11 mouse cellular contexts compared by ENCODE assay signal in the genomic region with DNA sequence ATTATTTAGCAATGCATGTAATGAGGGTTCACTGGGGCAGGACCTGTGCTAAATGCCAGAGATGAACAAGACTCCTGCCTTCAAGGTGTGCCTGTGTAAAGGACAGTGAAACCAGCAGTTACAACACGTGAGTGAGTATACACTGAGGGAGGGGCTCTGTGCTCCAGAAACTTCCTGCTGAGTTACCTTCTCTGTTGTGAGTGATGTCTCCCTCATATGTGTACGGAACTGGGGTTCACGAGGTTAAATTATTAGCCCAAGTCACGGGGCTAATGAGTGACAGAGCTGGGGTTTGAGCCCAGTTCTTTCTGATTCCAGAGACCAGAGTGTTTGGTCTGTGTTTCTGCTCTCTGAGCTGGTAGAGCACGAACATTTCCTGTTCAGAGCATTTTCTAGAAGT.
DNase-seq lines count a peak whose midpoint lies in the region; ATAC-seq and TF ChIP-seq lines count a peak whose summit lies in the region.
"Had no signal": no experiment of that assay in that cellular context is flagged by ENCODE, and none has a peak within 500 bp of the region (broad histone marks: within the 10 kb centered on the region; RNA-seq: fewer than 3 reads in every experiment).

No protein-coding gene starts in this region.

- no peak for ATAC-seq in heart, embryonic 16.5 days (replicated peaks; ENCODE audit: extremely low read depth, insufficient read depth, low FRiP score)
- no peak for ATAC-seq in kidney, embryonic 15.5 days (replicated peaks; ENCODE audit: low FRiP score)

- no peak overlapping the region for H3K9ac ChIP-seq in heart, embryonic 16.5 days (ENCODE audit: low read length)
- H3K9ac ChIP-seq in CH12.LX (ENCODE audit: insufficient read depth, low read depth) = no peak overlapping the region
- H3K9ac ChIP-seq in kidney, embryonic 15.5 days = no peak overlapping the region
- H3K9ac ChIP-seq: embryonic facial prominence, embryonic 13.5 days; neural tube, embryonic 13.5 days had no signal

- dilution Hi-C loops in CH12.LX (cut with MboI; ENCODE audit: extremely low pct_ligation_motif_present, extremely low pct_unique_long_range_greater_than_20kb, low sequenced_read_pairs) = no loop called here

- peak overlapping the region; percentile 39 for H3K4me2 ChIP-seq in heart, embryonic 16.5 days (ENCODE audit: low read depth, low read length)
- 0 out of 2 replicates have a peak overlapping the region, but pooled peaks have one; percentile 90 for H3K4me2 ChIP-seq in CH12.LX (ENCODE audit: insufficient read depth, low read depth, poor library complexity, severe bottlenecking)
- no peak overlapping the region for H3K4me2 ChIP-seq in kidney, embryonic 15.5 days
- H3K4me2 ChIP-seq: embryonic facial prominence, embryonic 13.5 days; neural tube, embryonic 13.5 days had no signal

- intact Hi-C loops in heart, postnatal 25 days (cut with DNase I) = no loop called here

- no peak for TF ChIP-seq POLR2A in CH12.LX (IDR thresholded peaks at IDR 0.05; ENCODE audit: low read depth, low read length)
- no peak for TF ChIP-seq POLR2A in small intestine, adult 2 months (IDR thresholded peaks at IDR 0.05; ENCODE audit: low read depth, low read length)

- H3K27me3 ChIP-seq in heart, embryonic 16.5 days (ENCODE audit: control insufficient read depth, insufficient read depth, low read length) = no peaks in the 10 kb centered on the region
- H3K27me3 ChIP-seq in CH12.LX (replicated peaks) = no peaks in the 10 kb centered on the region
- H3K27me3 ChIP-seq in kidney, embryonic 15.5 days = no peaks in the 10 kb centered on the region
- no peaks in the 10 kb centered on the region for H3K27me3 ChIP-seq in small intestine, adult 2 months (ENCODE audit: control insufficient read depth, insufficient read depth, low read length)
- H3K27me3 ChIP-seq: embryonic facial prominence, embryonic 13.5 days; neural tube, embryonic 13.5 days had no signal

- H3K4me1 ChIP-seq in heart, embryonic 16.5 days (ENCODE audit: control insufficient read depth, insufficient read depth, low read length) = peaks cover 23% of the 10 kb centered on the region
- peaks cover 11 to 55% of the 10 kb centered on the region in 2 experiments for H3K4me1 ChIP-seq in CH12.LX (ENCODE audit: control insufficient read depth in 1 of 2, insufficient read depth in 2 of 2)
- peaks cover 14% of the 10 kb centered on the region for H3K4me1 ChIP-seq in kidney, embryonic 15.5 days
- H3K4me1 ChIP-seq in small intestine, adult 2 months (ENCODE audit: control insufficient read depth, insufficient read depth, insufficient read length, low read length) = peaks cover 32% of the 10 kb centered on the region; the same call in 1 of the 2 replicates

- no peaks in the 10 kb centered on the region for H3K36me3 ChIP-seq in heart, embryonic 16.5 days (ENCODE audit: control insufficient read depth, insufficient read depth)
- H3K36me3 ChIP-seq in CH12.LX (replicated peaks in 1 of 2; ENCODE audit: control insufficient read depth in 1 of 2, insufficient read depth in 1 of 2, low read length in 1 of 2) = peaks cover 8 to 50% of the 10 kb centered on the region in 2 experiments
- no peaks in the 10 kb centered on the region for H3K36me3 ChIP-seq in kidney, embryonic 15.5 days
- H3K36me3 ChIP-seq in small intestine, adult 2 months (ENCODE audit: control insufficient read depth, insufficient read depth, low read length) = no peaks in the 10 kb centered on the region
- H3K36me3 ChIP-seq: embryonic facial prominence, embryonic 13.5 days; neural tube, embryonic 13.5 days had no signal

- 70% methylated on average over 5 of the region's 5 CpGs for WGBS in heart, embryonic 16.5 days
- 53% methylated on average over 5 of the region's 5 CpGs for WGBS in kidney, embryonic 15.5 days
- WGBS in small intestine, adult 2 months = 17% methylated on average over 5 of the region's 5 CpGs

- peak overlapping the region; percentile 10; the same call in 1 of the 2 replicates for H3K27ac ChIP-seq in heart, embryonic 16.5 days (ENCODE audit: low read length)
- H3K27ac ChIP-seq in CH12.LX (ENCODE audit: insufficient read depth, low read depth) = no peak overlapping the region
- 0 out of 2 replicates have a peak overlapping the region, but pooled peaks have one; percentile 33 for H3K27ac ChIP-seq in kidney, embryonic 15.5 days
- H3K27ac ChIP-seq in small intestine, adult 2 months (ENCODE audit: insufficient read depth, low read depth, low read length) = peak overlapping the region; percentile 66
- H3K27ac ChIP-seq: embryonic facial prominence, embryonic 13.5 days; neural tube, embryonic 13.5 days had no signal

- no peak for TF ChIP-seq EP300 in CH12.LX (IDR thresholded peaks at IDR 0.05; ENCODE audit: low read length)

- in situ Hi-C loops in CH12.LX (cut with MboI; ENCODE audit: low pct_ligation_motif_present, low pct_unique_long_range_greater_than_20kb, low sequenced_read_pairs) = no loop called here

- no peaks in the 10 kb centered on the region for H3K79me2 ChIP-seq in CH12.LX (replicated peaks; ENCODE audit: control insufficient read depth, extremely low read depth, insufficient read depth, poor library complexity, severe bottlenecking)

- H3K9me3 ChIP-seq in heart, embryonic 16.5 days (replicated peaks; ENCODE audit: control insufficient read depth, low read length) = no peaks in the 10 kb centered on the region
- H3K9me3 ChIP-seq in CH12.LX (replicated peaks; ENCODE audit: low read length) = no peaks in the 10 kb centered on the region
- H3K9me3 ChIP-seq in kidney, embryonic 15.5 days (replicated peaks) = no peaks in the 10 kb centered on the region
- H3K9me3 ChIP-seq: embryonic facial prominence, embryonic 13.5 days; neural tube, embryonic 13.5 days had no signal

- no peak for DNase-seq in heart, postnatal 25 days (ENCODE audit: low spot score)
- no peak for DNase-seq in CH12.LX (ENCODE audit: extremely low read depth)
- no peak for DNase-seq in layer of hippocampus, adult 11-12 months (ENCODE audit: low spot score)
- no peak for DNase-seq in cerebellum, adult 11 months
- DNase-seq in layer of hippocampus, postnatal 10 days (ENCODE audit: low spot score in 2 of 2) = no peak
- DNase-seq: gastrocnemius, postnatal 36 days had no signal

- peak overlapping the region; percentile 5; the same call in 1 of the 2 replicates for H3K4me3 ChIP-seq in heart, embryonic 16.5 days (ENCODE audit: low read length)
- no peak overlapping the region for H3K4me3 ChIP-seq in CH12.LX (replicated peaks in 1 of 3; ENCODE audit: low read depth in 2 of 3, low read length in 2 of 3, poor library complexity in 1 of 3)
- no peak overlapping the region for H3K4me3 ChIP-seq in kidney, embryonic 15.5 days (replicated peaks)
- no peak overlapping the region for H3K4me3 ChIP-seq in small intestine, adult 2 months (ENCODE audit: low read depth, low read length)
- H3K4me3 ChIP-seq: embryonic facial prominence, embryonic 13.5 days; neural tube, embryonic 13.5 days had no signal

- no peak for TF ChIP-seq CTCF in CH12.LX (conservative IDR thresholded peaks at IDR 0.05 in 1 of 2, IDR thresholded peaks at IDR 0.05 in 1 of 2; ENCODE audit: low read depth in 2 of 2, low read length in 2 of 2)
- no peak for TF ChIP-seq CTCF in small intestine, adult 2 months (IDR thresholded peaks at IDR 0.05; ENCODE audit: extremely low read depth, insufficient read length, insufficient replicate concordance, low read depth, low read length)

- no peak for TF ChIP-seq RAD21 in CH12.LX (IDR thresholded peaks at IDR 0.05; ENCODE audit: low read depth, low read length)

TF ChIP-seq in CH12.LX, 34 proteins besides CTCF, POLR2A, EP300 and RAD21:
- no peak for TF ChIP-seq UBTF (IDR thresholded peaks at IDR 0.05; ENCODE audit: low read depth, low read length)
- no peak for TF ChIP-seq SIN3A (IDR thresholded peaks at IDR 0.05; ENCODE audit: low read length)
- no peak for TF ChIP-seq MAZ (IDR thresholded peaks at IDR 0.05; ENCODE audit: low read depth, low read length)
- no peak for TF ChIP-seq NRF1 (IDR thresholded peaks at IDR 0.05; ENCODE audit: low read depth, low read length)
- TF ChIP-seq MAFK (IDR thresholded peaks at IDR 0.05; ENCODE audit: insufficient replicate concordance, low read length) = no peak
- no peak for TF ChIP-seq RCOR1 (conservative IDR thresholded peaks at IDR 0.05; ENCODE audit: low read depth, low read length)
- TF ChIP-seq CHD1 (IDR thresholded peaks at IDR 0.05; ENCODE audit: low read depth, low read length) = no peak
- no peak for TF ChIP-seq CHD2 (IDR thresholded peaks at IDR 0.05; ENCODE audit: low read length)
- no peak for TF ChIP-seq TCF12 (IDR thresholded peaks at IDR 0.05; ENCODE audit: low read depth, low read length)
- TF ChIP-seq ZMIZ1 (IDR thresholded peaks at IDR 0.05; ENCODE audit: low read depth, low read length) = no peak
- no peak for TF ChIP-seq JUND (conservative IDR thresholded peaks at IDR 0.05; ENCODE audit: low read depth, low read length)
